Mouse (Mus musculus): ENCODE measurements around the gene Rps6kl1. TPM values are rescaled to one million over a fixed set of nuclear protein-coding genes. Genes with fewer than 3 reads are reported as not detected.

The Rps6kl1 gene
- total and polyA plus RNA-seq, 3 experiments: 0.21 to 0.86 (median 0.36) TPM

DNA sequence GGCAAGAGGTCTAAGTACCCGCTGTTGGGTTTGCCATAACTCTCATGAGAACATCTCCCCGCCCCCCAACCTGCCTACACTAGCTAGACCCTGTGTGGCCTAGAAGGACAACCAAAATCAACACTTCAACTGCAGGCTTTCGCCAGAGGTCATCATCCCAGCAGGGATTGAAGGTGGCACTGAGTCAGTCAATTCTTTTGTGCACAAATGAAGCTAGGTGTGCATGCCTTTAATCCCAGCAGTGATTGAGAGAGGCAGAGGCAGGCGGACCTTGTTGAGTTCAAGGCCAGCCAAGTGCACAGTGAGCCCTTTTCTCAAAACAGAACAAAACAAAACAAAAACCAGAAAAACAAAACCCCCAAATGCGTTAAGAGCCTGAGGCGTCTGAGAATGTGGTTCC lies 10.0 kb downstream of the Rps6kl1 start:
- peaks cover 5 to 15% of the 10 kb centered on the region in 2 experiments for H3K4me1 ChIP-seq (ENCODE audit: control insufficient read depth in 1 of 2, insufficient read depth in 2 of 2)
- H3K27ac ChIP-seq (ENCODE audit: insufficient read depth, low read depth): no peak overlapping the region
- H3K27me3 ChIP-seq (replicated peaks): no peaks in the 10 kb centered on the region
- dilution Hi-C loops (cut with MboI; ENCODE audit: extremely low pct_ligation_motif_present, extremely low pct_unique_long_range_greater_than_20kb, low sequenced_read_pairs): no loop called here
- H3K4me2 ChIP-seq (ENCODE audit: insufficient read depth, low read depth, poor library complexity, severe bottlenecking): no peak overlapping the region
- in situ Hi-C loops (cut with MboI; ENCODE audit: low pct_ligation_motif_present, low pct_unique_long_range_greater_than_20kb, low sequenced_read_pairs): no loop called here
- H3K9ac ChIP-seq (ENCODE audit: insufficient read depth, low read depth): no peak overlapping the region
- DNase-seq (ENCODE audit: extremely low read depth): no peak
- H3K4me3 ChIP-seq (replicated peaks in 1 of 3; ENCODE audit: low read depth in 2 of 3, low read length in 2 of 3, poor library complexity in 1 of 3): no peak overlapping the region
- no peaks in the 10 kb centered on the region for H3K9me3 ChIP-seq (replicated peaks; ENCODE audit: low read length)
- TF ChIP-seq POLR2A (IDR thresholded peaks at IDR 0.05; ENCODE audit: low read depth, low read length) (no peak), NRF1 (IDR thresholded peaks at IDR 0.05; ENCODE audit: low read depth, low read length) (no peak), CTCF (conservative IDR thresholded peaks at IDR 0.05 in 1 of 2, IDR thresholded peaks at IDR 0.05 in 1 of 2; ENCODE audit: low read depth in 2 of 2, low read length in 2 of 2) (no peak), ZC3H11A (IDR thresholded peaks at IDR 0.05; ENCODE audit: low read depth, low read length) (no peak), MAFK (IDR thresholded peaks at IDR 0.05; ENCODE audit: insufficient replicate concordance, low read length) (no peak), UBTF (IDR thresholded peaks at IDR 0.05; ENCODE audit: low read depth, low read length) (no peak), KAT2A (IDR thresholded peaks at IDR 0.05; ENCODE audit: insufficient replicate concordance, low read length) (no peak), CHD2 (IDR thresholded peaks at IDR 0.05; ENCODE audit: low read length) (no peak), TBP (conservative IDR thresholded peaks at IDR 0.05; ENCODE audit: low read depth, low read length) (no peak), USF1 (IDR thresholded peaks at IDR 0.05; ENCODE audit: low read depth, low read length) (no peak), CHD1 (IDR thresholded peaks at IDR 0.05; ENCODE audit: low read depth, low read length) (no peak), MAZ (IDR thresholded peaks at IDR 0.05; ENCODE audit: low read depth, low read length) (no peak), PAX5 (IDR thresholded peaks at IDR 0.05; ENCODE audit: low read length) (no peak), MAX (IDR thresholded peaks at IDR 0.05; ENCODE audit: low read length) (no peak), ZKSCAN1 (IDR thresholded peaks at IDR 0.05; ENCODE audit: borderline replicate concordance, low read depth, low read length) (no peak), GABPA (IDR thresholded peaks at IDR 0.05; ENCODE audit: insufficient replicate concordance, low read depth, low read length) (no peak), HCFC1 (IDR thresholded peaks at IDR 0.05; ENCODE audit: low read depth, low read length) (no peak)
- peaks cover 1 to 6% of the 10 kb centered on the region in 2 experiments for H3K36me3 ChIP-seq (replicated peaks in 1 of 2; ENCODE audit: control insufficient read depth in 1 of 2, insufficient read depth in 1 of 2, low read length in 1 of 2)
- no peaks in the 10 kb centered on the region for H3K79me2 ChIP-seq (replicated peaks; ENCODE audit: control insufficient read depth, extremely low read depth, insufficient read depth, poor library complexity, severe bottlenecking)

DNA sequence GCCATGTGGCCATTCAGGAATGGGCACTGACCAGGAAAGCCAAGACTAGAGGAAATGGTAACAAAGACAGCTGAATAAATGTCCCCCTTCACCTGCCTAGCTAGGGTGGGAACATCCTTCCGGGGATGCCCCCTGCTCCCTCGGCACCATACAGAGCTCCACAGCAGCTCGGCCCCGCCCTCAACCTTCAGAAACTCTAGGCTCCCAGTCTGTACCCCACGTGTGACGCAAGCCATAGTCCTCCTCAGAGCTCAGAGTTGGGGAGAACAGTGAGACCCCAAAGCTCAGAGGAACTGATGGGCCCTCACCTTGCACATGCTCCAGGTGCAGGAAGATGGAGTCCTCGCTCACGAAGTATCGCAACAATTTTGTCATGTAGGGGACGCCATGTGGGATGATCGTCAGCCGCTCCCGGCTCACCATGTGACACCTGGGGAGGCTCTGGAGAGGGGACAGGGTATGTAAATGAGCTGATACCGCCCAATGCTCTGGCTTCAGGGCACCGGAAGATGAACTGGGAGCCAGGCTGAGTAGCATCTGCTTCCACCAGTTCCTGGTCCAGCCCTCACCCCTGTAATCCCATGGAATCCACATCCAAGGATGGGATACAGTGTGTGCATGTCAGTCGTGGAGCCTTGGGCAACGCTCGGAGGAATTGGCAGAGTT lies 10.9 kb downstream of the Rps6kl1 start:
- Histone ChIP-seq H3K27ac (ENCODE audit: insufficient read depth, low read depth) (no peak overlapping the region), H3K79me2 (replicated peaks; ENCODE audit: control insufficient read depth, extremely low read depth, insufficient read depth, poor library complexity, severe bottlenecking) (no peaks in the 10 kb centered on the region), H3K9ac (ENCODE audit: insufficient read depth, low read depth) (no peak overlapping the region), H3K4me1 (ENCODE audit: control insufficient read depth in 1 of 2, insufficient read depth in 2 of 2) (peaks cover 2 to 6% of the 10 kb centered on the region in 2 experiments; a peak in 3 of 4 replicates), H3K4me2 (ENCODE audit: insufficient read depth, low read depth, poor library complexity, severe bottlenecking) (no peak overlapping the region), H3K4me3 (replicated peaks in 1 of 3; ENCODE audit: low read depth in 2 of 3, low read length in 2 of 3, poor library complexity in 1 of 3) (no peak overlapping the region), H3K27me3 (replicated peaks) (no peaks in the 10 kb centered on the region), H3K9me3 (replicated peaks; ENCODE audit: low read length) (no peaks in the 10 kb centered on the region), H3K36me3 (replicated peaks in 1 of 2; ENCODE audit: control insufficient read depth in 1 of 2, insufficient read depth in 1 of 2, low read length in 1 of 2) (peaks cover 7 to 15% of the 10 kb centered on the region in 2 experiments)
- dilution Hi-C loops (cut with MboI; ENCODE audit: extremely low pct_ligation_motif_present, extremely low pct_unique_long_range_greater_than_20kb, low sequenced_read_pairs) (no loop called here), in situ Hi-C loops (cut with MboI; ENCODE audit: low pct_ligation_motif_present, low pct_unique_long_range_greater_than_20kb, low sequenced_read_pairs) (no loop called here)
- no peak for DNase-seq (ENCODE audit: extremely low read depth)
- no peak for TF ChIP-seq ZKSCAN1 (IDR thresholded peaks at IDR 0.05; ENCODE audit: borderline replicate concordance, low read depth, low read length)
- no peak for TF ChIP-seq JUN (IDR thresholded peaks at IDR 0.05; ENCODE audit: insufficient read depth, low read depth, low read length)
- no peak for TF ChIP-seq MEF2A (IDR thresholded peaks at IDR 0.05; ENCODE audit: borderline replicate concordance, low read depth, low read length)
- no peak for TF ChIP-seq JUND (conservative IDR thresholded peaks at IDR 0.05; ENCODE audit: low read depth, low read length)
- no peak for TF ChIP-seq POLR2A (IDR thresholded peaks at IDR 0.05; ENCODE audit: low read depth, low read length)
- no peak for TF ChIP-seq ELF1 (IDR thresholded peaks at IDR 0.05; ENCODE audit: low read depth, low read length)
- TF ChIP-seq KAT2A (IDR thresholded peaks at IDR 0.05; ENCODE audit: insufficient replicate concordance, low read length): no peak
- TF ChIP-seq ETS1 (conservative IDR thresholded peaks at IDR 0.05; ENCODE audit: low read depth, low read length): no peak
- TF ChIP-seq USF1 (IDR thresholded peaks at IDR 0.05; ENCODE audit: low read depth, low read length): no peak
- TF ChIP-seq CHD1 (IDR thresholded peaks at IDR 0.05; ENCODE audit: low read depth, low read length): no peak
- no peak for TF ChIP-seq NELFE (IDR thresholded peaks at IDR 0.05; ENCODE audit: low read depth, low read length)
- no peak for TF ChIP-seq ZNF384 (IDR thresholded peaks at IDR 0.05; ENCODE audit: low read depth, low read length)
- TF ChIP-seq CHD2 (IDR thresholded peaks at IDR 0.05; ENCODE audit: low read length): no peak
- TF ChIP-seq TCF12 (IDR thresholded peaks at IDR 0.05; ENCODE audit: low read depth, low read length): no peak
- TF ChIP-seq HCFC1 (IDR thresholded peaks at IDR 0.05; ENCODE audit: low read depth, low read length): no peak
- TF ChIP-seq USF2 (conservative IDR thresholded peaks at IDR 0.05; ENCODE audit: low read depth, low read length): no peak
- TF ChIP-seq MYC (IDR thresholded peaks at IDR 0.05; ENCODE audit: low read depth, low read length): no peak
- no peak for TF ChIP-seq SMC3 (IDR thresholded peaks at IDR 0.05; ENCODE audit: low read depth, low read length)
